Mouse (Mus musculus): ENCODE results near the gene Hpgd.
"Not testable (repeated sequence)": the region's sequence is repeated elsewhere in the genome, so short reads cannot be mapped to it uniquely, and the experiment has no call there.

The Hpgd gene

GRCm38 (mm10) chr8:56294373-56294877 is at the start of gene Hpgd:
Gene Hpgd (plus strand): TSS chr8:56294585.
- no peak for DNase-seq

- not testable (repeated sequence) for DNase-seq
Measured at GRCm38 (mm10) chr8:56251728-56252127, 42.7 kb upstream of the Hpgd start.

- DNase-seq: no peak
Measured at GRCm38 (mm10) chr8:56252314-56252713, 42.1 kb upstream of the Hpgd start.

- no peak for DNase-seq
Measured at GRCm38 (mm10) chr8:56261190-56261589, 33.2 kb upstream of the Hpgd start.

GRCm38 (mm10) chr8:56269687-56270663 is 24.4 kb upstream of the Hpgd start:
- DNase-seq: no peak

GRCm38 (mm10) chr8:56272934-56273333 is 21.5 kb upstream of the Hpgd start:
- DNase-seq: no peak

GRCm38 (mm10) chr8:56275316-56275715 is 19.1 kb upstream of the Hpgd start:
- no peak for DNase-seq

- no peak for DNase-seq
Measured at GRCm38 (mm10) chr8:56277810-56278528, 16.4 kb upstream of the Hpgd start.

- DNase-seq: no peak
Measured at GRCm38 (mm10) chr8:56278545-56279063, 15.8 kb upstream of the Hpgd start.

GRCm38 (mm10) chr8:56283936-56284335 is 10.4 kb upstream of the Hpgd start:
- no peak for DNase-seq

GRCm38 (mm10) chr8:56284957-56285356 is 9.4 kb upstream of the Hpgd start:
- DNase-seq: no peak

- DNase-seq: no peak
Measured at GRCm38 (mm10) chr8:56286717-56287116, 7.7 kb upstream of the Hpgd start.

GRCm38 (mm10) chr8:56287370-56288072 is 6.9 kb upstream of the Hpgd start:
- DNase-seq: no peak

- DNase-seq: no peak
Measured at GRCm38 (mm10) chr8:56292318-56292717, 2.1 kb upstream of the Hpgd start.

GRCm38 (mm10) chr8:56293480-56293879 is 905 bp upstream of the Hpgd start:
- DNase-seq: no peak

GRCm38 (mm10) chr8:56294886-56295555 is 636 bp downstream of the Hpgd start:
- DNase-seq: no peak

GRCm38 (mm10) chr8:56299421-56299820 is 5.0 kb downstream of the Hpgd start:
- DNase-seq: no peak

- DNase-seq: not testable (repeated sequence)
Measured at GRCm38 (mm10) chr8:56301303-56301702, 6.9 kb downstream of the Hpgd start.

- no peak for DNase-seq
Measured at GRCm38 (mm10) chr8:56304595-56304994, 10.2 kb downstream of the Hpgd start.

GRCm38 (mm10) chr8:56313622-56314021 is 19.2 kb downstream of the Hpgd start:
- DNase-seq: no peak

- DNase-seq: no peak
Measured at GRCm38 (mm10) chr8:56315189-56315588, 20.8 kb downstream of the Hpgd start.

GRCm38 (mm10) chr8:56323276-56323675 is 28.9 kb downstream of the Hpgd start:
- no peak for DNase-seq

Data from cerebellum, adult 8-10 months (tissue).